Mouse (Mus musculus) hematopoietic stem cell, adult 5-6 weeks (primary cell): ENCODE measurements around the gene Gstm6. TPM values are rescaled to one million over a fixed set of nuclear protein-coding genes. Genes with fewer than 3 reads are reported as not detected.
A peak's percentile ranks its signal among the peaks of the same experiment; 100 is the strongest.
"Not testable (repeated sequence)": the region's sequence is repeated elsewhere in the genome, so short reads cannot be mapped to it uniquely, and the experiment has no call there.

Source experiments
- ATAC-seq, 2 experiments: fragments of 125-278 bp in 1 of 2; replicated peaks in 1 of 2; 2 replicates each; pipeline ENCODE4 v1.8.0; 2016 to 2017; ENCODE audit warnings: inconsistent platforms in 2 of 2, mild to moderate bottlenecking in 2 of 2, moderate number of reproducible peaks in 2 of 2, low read depth in 1 of 2, moderate TSS enrichment in 1 of 2; ENCODE audit not compliant: low FRiP score in 2 of 2, poor library complexity in 2 of 2, severe bottlenecking in 2 of 2, insufficient read depth in 1 of 2, low TSS enrichment in 1 of 2
- total RNA-seq: library from RNA; stranded (forward); fragments of 172-1452, 232-1000 nt; gene quantifications from 2 replicates; pipeline ENCODE4 v1.2.3, GENCODE M21; 2017

Gene Gstm6
- total RNA-seq, 1 experiment from 2014 or later: not detected

GRCm38 (mm10) chr3:107953328-107953755 is 9.8 kb upstream of the Gstm6 start:
- ATAC-seq: peak; percentile 71 to 74

GRCm38 (mm10) chr3:107950531-107950930 is 7.0 kb upstream of the Gstm6 start:
- no peak for ATAC-seq

- not testable (repeated sequence) for ATAC-seq
Measured at GRCm38 (mm10) chr3:107949461-107949860, 5.9 kb upstream of the Gstm6 start.

GRCm38 (mm10) chr3:107945729-107946128 is 2.2 kb upstream of the Gstm6 start:
- ATAC-seq: no peak

- ATAC-seq: no peak
Measured at GRCm38 (mm10) chr3:107941261-107941660, 2.3 kb downstream of the Gstm6 start.

GRCm38 (mm10) chr3:107940524-107940923 is 3.0 kb downstream of the Gstm6 start:
- ATAC-seq: no peak

- peak; percentile 75 to 82 for ATAC-seq
Measured at GRCm38 (mm10) chr3:107939830-107940229, 3.7 kb downstream of the Gstm6 start.

GRCm38 (mm10) chr3:107939403-107939802 is 4.1 kb downstream of the Gstm6 start:
- ATAC-seq: peak; percentile 82 to 89

- ATAC-seq: no peak
Measured at GRCm38 (mm10) chr3:107935888-107936287, 7.7 kb downstream of the Gstm6 start.

- no peak for ATAC-seq
Measured at GRCm38 (mm10) chr3:107935268-107935667, 8.3 kb downstream of the Gstm6 start.

- ATAC-seq: no peak
Measured at GRCm38 (mm10) chr3:107932128-107932527, 11.4 kb downstream of the Gstm6 start.

GRCm38 (mm10) chr3:107931670-107932069 is 11.9 kb downstream of the Gstm6 start, which contains the start of gene Gstm7:
Gene Gstm7, minus strand, starts transcription at chr3:107931817.
- ATAC-seq: peak; percentile 91 to 92

GRCm38 (mm10) chr3:107931134-107931533 is 12.4 kb downstream of the Gstm6 start:
- ATAC-seq: no peak

- ATAC-seq: no peak
Measured at GRCm38 (mm10) chr3:107929731-107930130, 13.8 kb downstream of the Gstm6 start.

- no peak for ATAC-seq
Measured at GRCm38 (mm10) chr3:107929243-107929642, 14.3 kb downstream of the Gstm6 start.

GRCm38 (mm10) chr3:107928691-107929090 is 14.9 kb downstream of the Gstm6 start:
- no peak for ATAC-seq

- no peak for ATAC-seq
Measured at GRCm38 (mm10) chr3:107927841-107928240, 15.7 kb downstream of the Gstm6 start.

- ATAC-seq: no peak
Measured at GRCm38 (mm10) chr3:107925335-107925734, 18.2 kb downstream of the Gstm6 start.

- ATAC-seq: no peak
Measured at GRCm38 (mm10) chr3:107920348-107920747, 23.2 kb downstream of the Gstm6 start.
